Mouse (Mus musculus): ENCODE data around the gene Csf2.
A peak's percentile ranks its signal among the peaks of the same experiment; 100 is the strongest.
"Not testable (repeated sequence)": the region's sequence is repeated elsewhere in the genome, so short reads cannot be mapped to it uniquely, and the experiment has no call there.

Csf2 gene

DNA sequence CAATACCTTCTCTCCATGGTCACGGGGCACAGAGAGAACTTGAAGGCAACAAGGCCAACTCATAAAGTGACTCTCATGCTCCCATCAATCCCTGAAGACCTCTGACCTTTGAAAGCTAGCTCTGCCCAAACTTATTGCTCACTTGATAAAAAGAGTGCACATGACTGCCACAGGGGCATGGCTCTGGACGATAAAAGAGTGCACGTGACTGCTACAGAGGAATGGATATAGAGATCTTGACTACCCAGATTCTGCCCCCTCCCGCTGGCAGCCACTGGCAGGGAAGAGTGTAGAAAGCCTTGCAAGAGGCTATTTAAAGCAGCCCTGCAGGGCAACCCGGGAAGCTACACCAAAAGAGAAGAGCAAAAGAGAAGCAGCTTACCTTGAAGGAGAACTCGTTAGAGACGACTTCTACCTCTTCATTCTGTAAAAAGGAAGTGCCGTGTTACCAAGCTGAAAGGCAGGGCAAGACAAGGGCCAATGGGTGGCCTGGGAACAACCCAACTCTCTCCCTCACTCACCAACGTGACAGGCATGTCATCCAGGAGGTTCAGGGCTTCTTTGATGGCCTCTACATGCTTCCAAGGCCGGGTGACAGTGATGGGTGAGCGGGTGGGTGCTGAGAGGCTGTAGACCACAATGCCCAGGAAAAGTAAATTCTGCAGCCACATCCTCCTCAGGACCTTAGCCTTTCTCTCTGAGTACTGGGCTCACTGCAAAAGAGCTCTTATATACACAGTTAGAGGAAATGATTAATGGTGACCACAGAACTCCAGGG lies at the start of gene Csf2:
Gene Csf2 (minus strand): TSS at position 728 of the 778 bp plus-strand sequence.
- DNase-seq (ENCODE audit: inconsistent age in 2 of 2, low spot score in 1 of 2): no peak

DNA sequence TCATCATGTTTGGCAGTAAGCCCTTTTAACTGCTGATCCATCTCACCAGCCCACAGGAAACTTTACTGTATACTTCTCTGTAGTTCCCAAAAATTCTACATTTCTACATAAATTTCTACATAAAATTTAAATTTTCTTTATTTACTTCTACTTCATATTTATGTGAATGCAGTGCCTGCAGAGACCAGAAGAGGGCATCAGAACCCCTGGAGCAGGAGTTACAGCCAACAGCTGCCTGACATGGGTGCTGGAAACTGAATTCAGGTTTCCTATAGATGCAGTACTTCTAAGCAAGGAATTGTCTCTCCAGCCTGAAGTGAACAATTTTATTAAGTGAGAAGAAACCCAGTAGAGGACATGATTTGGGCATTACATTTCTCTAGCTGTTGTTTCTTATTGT lies 49.3 kb upstream of the Csf2 start:
- no peak for DNase-seq (ENCODE audit: inconsistent age in 2 of 2, low spot score in 1 of 2)

DNA sequence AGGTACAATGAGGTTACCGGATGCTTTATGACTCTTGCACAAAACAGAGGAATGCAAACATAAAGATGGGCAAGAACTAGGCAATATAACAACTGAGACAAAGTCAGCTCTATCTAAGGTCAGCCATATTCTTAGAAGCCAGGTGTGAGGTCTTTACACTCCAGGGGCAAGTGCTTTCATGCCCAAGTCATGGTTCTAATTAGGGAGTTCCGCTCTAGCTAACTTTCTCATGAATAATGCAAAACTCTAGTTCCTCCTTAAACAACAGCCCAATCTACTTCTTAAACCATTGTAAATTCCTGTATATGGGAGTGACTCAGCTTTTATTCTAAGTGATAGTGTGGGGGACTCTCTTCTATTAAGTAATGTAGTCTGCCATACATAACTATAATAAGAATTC lies 48.0 kb upstream of the Csf2 start:
- DNase-seq (ENCODE audit: inconsistent age in 2 of 2, low spot score in 1 of 2): not testable (repeated sequence)

DNA sequence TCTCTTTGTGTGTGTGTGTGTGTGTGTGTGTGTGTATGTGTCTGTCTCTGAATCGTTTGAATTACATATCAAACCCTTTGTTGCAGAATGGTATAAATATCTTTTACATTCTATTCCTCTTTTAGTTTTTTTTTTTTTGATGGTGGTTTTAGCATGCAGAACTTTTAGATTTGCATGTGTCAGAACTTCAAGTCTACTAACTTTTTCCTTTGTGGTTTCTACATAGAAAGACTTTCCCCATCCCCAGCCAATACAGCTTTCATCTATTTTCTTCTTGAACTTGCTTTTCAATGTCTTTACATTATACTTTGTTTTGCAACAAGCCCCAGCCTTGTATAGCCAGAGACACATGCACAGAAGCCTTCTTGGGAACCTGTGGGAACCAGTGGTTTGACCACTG lies 47.3 kb upstream of the Csf2 start:
- DNase-seq (ENCODE audit: inconsistent age in 2 of 2, low spot score in 1 of 2): no peak

DNA sequence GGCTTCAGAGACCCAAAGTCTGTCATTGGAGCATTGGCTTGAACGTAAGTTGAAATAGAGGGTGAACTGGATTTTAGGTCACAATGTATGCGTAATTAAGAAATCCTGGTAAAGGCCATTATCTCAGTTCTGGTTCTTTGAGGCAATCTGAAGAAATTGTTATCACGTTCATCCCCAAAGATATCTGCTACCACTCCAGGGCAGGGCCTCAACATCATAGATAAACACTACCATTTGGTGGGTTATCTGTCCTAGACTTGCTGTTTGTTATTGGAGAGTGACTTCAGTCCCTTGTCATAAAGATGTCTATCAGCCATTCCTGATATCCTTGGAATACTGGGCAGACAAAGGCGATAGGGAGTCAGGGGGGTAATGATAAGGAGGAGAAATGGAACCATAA lies 46.5 kb upstream of the Csf2 start:
- DNase-seq (ENCODE audit: inconsistent age in 2 of 2, low spot score in 1 of 2): no peak

DNA sequence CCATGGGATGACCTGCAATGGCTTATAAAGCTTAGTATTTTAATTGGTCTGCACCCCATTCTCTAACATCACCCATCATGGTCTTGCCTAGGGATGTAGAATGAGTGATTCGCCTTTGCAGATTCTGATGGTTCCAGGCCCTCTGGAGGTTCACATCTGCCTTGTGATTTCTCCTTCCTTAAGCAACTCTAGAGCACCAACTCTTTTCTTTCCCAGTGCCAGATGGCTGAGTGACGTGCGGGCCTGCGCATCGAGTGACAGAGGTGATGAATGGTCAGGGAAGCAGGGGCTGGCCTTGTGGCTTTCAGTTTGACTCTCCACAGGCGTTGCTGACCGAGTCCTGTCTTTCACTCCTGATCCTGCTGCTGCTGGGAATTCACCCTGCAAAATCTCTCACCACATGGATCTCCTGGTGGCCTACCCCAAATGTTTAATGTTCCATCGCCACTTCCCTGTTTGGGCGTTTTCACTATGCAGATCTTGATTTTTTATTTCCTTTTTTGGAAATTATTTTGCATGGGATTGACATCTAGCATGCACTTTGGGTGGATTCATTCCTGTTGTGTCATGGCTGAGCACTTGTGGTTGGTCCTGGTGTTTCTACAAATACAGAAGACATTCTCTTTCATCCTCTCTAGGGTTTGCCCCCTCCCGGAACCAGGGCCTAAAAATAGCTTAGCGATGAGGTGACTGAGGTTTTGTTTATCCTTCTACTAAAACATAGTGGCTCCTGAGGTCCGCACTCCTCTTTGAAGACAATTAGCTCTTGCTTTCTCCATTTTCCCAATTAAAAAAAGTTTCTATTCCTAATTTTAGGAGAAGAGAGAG lies 44.7 kb upstream of the Csf2 start:
- DNase-seq (ENCODE audit: inconsistent age in 2 of 2, low spot score in 1 of 2): no peak

DNA sequence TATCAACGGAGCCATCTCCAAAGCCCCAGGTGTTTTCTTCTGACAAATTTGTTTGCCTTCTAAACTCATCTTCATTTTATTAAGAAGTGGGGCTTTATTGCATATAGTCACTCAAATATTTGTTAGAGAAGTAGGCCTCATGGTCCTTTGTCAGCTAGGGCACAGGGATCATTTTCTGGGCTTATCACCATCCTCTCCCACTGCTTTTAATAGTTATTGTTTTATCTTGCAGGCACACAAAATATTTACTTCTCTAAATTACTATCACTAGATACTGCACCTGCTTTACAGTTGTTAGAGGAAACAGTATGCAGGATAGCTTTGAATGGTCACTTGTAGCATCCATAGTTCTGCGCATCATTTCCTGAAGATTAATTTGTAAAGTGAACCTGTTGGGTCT lies 42.7 kb upstream of the Csf2 start:
- no peak for DNase-seq (ENCODE audit: inconsistent age in 2 of 2, low spot score in 1 of 2)

DNA sequence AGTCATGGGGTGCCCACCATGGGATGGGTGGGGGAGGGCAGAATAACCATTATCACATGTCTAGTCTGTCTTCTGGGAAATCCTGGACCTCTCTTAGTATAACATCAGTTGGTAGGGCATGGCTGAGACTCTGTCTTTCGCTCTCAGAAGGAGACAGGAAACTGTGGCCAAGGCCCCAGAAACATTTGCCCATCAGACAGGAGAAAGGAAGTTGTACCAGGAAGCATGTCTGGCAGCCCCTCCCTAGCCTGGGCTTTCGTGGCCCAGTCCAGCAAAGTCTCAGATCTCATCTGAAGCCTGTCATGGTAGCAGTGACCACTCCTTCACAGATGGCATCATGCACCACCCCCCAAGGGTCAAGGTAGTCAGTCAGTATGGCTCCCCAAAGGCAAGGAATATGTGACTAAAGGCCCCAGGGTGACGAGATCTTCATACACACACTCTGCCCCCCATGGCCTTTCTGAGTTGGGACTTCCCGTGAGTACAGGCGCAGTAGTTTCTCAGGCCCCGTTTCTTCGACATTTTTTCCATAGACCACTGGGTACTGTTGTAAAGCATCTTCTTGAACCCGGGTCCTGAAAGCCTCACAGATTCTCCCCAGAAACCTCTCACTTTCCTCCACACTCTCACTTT lies 38.5 kb upstream of the Csf2 start:
- no peak for DNase-seq (ENCODE audit: inconsistent age in 2 of 2, low spot score in 1 of 2)

DNA sequence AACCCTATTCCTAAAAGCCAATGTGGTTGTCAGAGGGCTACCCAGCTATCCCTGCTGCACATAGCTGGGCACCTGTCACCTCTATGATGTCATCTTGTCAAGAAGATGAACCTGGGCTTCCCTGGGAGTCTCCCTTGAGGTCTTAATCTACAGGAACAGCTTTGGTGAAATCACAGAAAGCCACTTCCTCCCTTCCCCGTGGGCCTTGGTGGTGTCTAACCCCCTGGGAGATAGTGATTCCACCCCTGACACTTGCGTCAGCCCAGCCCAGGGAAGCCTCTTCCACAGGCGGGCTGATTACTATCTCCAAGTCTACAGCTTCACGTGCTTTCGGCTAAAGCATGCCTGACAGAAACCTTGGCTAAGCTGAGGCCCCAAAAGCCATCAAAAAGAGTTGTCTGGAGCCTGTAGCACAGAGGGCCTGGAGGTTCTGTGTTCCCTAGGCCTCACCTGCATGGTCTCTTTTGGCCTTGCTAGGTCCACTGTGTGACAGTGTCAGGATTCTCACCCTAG lies 22.0 kb upstream of the Csf2 start:
- DNase-seq (ENCODE audit: inconsistent age in 2 of 2, low spot score in 1 of 2): no peak

DNA sequence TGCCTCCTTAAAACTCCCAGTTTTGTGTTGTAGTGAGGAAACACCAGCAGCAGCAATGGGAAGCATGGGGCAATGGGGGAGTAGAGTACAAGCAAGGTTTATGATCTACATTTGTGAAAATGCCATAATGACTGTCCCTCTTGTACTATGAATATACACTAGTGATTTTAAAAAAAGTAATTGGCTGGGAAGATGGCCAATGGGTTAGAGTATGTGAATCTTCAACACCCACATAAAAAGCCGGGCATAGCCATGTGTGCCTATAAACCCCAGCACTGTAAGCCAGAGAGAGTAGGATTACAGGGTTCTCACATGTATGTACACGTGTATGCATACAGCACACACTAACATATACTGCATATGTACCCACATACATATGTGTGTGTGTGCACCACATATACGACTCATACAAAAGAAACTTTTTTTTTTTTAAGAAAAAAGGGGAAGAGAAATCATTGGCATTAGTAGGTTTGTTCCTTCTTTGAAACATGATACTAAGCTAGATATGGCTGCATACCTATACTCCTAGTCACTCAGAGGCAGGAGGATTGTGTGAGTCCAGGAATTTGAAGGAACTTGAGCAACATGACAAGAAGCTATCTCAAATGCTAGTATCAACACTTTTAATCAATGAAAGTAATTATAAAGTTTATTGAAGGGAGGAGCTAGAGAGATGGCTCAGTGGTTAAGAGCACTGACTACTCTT lies 19.9 kb upstream of the Csf2 start:
- no peak for DNase-seq (ENCODE audit: inconsistent age in 2 of 2, low spot score in 1 of 2)

DNA sequence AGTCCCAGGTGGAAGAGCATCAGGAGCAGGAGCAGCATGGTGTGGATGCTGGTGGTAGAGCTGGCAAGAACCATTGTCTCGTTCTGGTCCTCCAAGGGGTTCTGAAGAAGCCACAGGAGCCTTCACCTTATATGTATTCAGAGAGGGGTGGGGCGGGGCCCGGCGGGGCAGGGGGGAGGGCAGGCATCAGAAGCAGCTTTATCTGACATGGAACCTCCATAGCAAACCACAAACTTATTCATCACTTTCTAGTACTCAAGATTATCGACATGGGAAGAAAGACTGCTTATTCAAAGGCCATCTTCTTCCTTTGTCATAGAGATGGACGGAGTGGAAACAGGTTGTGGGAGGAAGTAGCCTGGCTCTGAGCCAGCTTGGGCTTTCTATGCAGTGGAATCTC lies 17.7 kb upstream of the Csf2 start, which contains the start of gene Il3:
Gene Il3 (minus strand): TSS at position 101 of the 400 bp plus-strand sequence.
- DNase-seq (ENCODE audit: inconsistent age in 2 of 2, low spot score in 1 of 2): no peak

DNA sequence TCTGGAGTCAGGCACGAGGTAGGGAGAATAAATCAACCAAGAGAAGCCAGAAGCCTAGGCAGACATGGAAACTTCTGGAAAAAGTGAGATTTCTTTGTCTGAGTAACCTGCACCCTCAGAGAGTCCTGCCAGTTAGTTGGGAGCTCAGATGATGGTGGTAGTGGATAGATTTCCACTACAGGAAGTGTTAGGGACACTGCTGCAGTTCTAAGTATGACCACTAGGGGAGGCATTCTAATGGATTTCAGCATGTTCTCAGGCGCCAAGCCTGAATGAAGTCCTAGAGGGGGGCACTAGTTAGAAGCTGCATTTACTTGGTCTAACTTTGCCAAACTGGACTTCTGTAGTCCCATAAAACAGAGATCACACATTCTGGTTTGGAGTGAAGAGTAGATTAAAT lies 15.1 kb upstream of the Csf2 start:
- peak; percentile 26 to 80 for DNase-seq (ENCODE audit: inconsistent age in 2 of 2, low spot score in 1 of 2)

DNA sequence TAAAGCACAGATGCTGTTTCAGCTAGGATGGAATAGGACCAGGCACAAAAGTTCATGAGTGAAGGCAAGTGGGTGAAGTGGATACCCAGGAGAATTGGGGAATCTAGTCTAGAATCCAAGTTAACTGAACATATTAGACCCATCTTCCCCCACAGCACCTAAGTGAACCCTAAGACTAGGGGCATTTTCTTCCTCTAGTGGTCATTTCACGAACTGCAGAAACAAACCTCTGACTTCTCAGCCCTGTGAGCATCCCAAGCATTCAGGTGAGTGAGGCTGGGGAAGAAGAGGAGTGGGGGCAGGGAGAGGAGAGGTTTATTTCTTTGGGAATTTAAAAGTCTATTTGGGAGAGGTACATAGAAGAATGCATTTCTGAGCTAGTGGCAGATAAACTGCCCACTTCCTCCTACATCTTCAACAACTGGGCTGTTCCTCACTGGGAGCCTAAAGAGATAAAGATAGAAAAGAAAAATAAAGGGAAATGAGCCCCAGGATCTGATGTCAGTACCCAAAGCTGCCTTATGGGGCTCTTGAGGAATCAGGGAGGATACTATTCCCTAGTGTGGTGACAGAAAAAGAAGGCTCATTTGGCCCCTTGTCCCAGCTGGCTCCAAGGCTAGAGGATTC lies 14.1 kb upstream of the Csf2 start:
- DNase-seq (ENCODE audit: inconsistent age in 2 of 2, low spot score in 1 of 2): no peak

DNA sequence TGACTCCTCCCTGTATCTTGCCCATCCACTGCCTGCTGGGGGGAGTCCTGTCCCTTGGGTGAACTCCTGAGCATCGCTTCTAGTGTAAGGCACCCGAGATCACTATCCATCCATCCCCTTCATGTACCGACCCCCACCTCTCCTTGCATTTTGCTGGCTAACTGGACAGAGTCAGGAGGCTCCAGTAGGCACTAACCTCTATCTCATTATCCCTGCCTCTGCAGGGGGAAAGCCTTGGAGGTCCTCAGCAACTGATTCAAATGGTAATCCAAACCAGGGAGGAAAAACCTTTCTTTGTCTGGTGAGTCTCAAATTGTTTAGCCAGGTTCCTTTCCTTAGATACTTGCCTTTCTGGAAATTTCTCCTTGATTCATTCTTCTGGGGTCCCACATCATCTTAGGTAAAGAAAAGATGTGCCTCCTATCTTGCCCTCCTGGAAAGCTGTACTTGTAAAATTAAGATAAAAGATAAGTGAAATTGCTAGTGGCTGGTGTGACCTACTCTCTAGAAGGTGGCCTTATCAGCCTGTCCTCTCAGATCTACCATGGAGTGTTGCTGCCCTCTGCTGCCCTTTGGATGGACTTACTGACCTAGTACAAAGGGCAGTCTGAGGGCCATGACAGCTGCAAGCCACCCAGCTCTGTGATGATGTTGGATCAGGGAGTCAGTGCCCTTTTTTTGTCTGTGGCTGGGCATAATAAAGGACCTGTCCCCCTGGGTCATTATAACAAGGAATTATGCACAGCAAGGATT lies 7.3 kb upstream of the Csf2 start:
- peak; percentile 83 to 94 for DNase-seq (ENCODE audit: inconsistent age in 2 of 2, low spot score in 1 of 2)

DNA sequence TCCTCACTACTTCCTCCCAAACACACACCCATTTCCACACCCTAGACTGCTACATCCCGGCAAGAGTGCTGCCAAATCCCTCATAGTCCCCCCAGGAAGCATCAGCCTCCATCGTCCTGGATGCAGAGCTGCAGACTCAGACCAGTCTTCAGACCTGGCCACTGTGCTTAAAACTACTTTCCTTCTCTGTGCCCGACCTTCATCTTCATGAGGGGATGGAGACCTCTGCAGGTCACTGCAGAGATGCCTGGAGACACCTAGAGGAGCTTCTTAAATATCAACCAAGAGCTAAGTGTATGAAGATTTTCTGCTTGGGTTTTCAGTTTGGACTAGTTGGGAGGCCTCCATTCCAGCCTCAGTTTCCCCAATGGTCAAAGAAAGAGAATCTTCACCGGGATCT lies 4.6 kb upstream of the Csf2 start:
- DNase-seq (ENCODE audit: inconsistent age in 2 of 2, low spot score in 1 of 2): peak; percentile 21 to 44

DNA sequence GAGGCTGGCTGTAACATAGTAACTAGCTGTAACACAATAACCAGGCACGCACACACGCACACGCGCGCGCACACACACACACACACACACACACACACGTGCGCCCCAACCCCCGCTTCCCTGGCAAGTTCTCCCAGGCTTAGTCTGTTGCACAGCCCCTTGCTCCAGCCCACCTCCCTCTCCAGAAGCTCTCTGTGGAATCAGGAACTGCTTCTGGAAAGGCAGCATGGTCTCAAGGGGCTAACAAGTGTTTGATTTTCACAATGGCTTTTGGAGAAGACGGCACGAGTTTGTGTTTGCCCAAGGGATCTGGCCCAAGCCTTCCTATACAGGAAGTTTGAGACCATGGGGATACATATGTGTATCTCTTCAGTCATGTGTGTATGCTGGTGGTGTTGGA lies 1.1 kb upstream of the Csf2 start:
- no peak for DNase-seq (ENCODE audit: inconsistent age in 2 of 2, low spot score in 1 of 2)

DNA sequence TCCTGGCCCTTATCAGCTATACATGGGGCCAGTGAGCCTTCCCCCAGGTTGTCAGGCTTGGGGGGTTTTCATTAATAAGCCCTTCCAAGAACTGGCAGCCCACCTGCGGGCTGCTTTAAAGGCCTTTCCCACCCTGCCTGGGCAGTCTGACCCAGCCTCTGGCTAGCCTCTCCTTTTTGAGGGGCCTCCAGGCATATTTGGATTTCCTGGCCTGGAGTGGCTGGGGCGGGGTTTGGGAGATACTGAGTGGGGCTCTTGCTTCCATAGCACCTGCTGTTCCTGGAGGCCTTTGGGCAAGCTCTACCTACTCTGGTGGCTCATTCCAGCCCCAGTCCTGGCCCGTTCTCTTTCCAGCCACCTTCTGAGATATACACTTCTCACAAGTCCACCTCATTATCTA lies 281 bp upstream of the Csf2 start:
- DNase-seq (ENCODE audit: inconsistent age in 2 of 2, low spot score in 1 of 2): no peak

DNA sequence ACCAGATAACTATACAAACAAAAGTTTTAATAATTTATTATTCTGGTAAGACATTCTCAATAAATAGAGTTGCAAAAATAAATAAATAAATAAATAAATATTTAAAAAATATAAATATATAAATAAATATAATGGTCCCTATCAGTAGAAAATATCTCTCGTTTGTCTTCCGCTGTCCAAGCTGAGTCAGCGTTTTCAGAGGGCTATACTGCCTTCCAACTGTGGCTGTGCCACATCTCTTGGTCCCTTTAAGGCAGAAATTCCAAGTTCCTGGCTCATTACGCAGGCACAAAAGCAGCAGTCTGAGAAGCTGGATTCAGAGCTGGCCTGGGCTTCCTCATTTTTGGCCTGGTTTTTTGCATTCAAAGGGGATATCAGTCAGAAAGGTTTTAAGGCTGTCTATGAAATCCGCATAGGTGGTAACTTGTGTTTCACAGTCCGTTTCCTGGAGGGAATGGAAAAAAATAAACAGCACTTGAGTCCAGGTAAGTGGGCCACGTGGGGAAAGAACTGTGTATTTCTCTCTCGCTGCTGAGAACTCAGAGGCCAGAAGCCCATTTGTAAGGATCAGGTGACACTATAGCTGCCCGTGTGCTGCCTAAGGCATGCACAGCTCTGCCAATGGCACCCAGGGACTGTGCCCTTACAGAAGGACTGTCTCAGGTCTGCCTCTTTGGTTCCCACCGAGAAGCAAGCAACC lies 2.1 kb downstream of the Csf2 start:
- no peak for DNase-seq (ENCODE audit: inconsistent age in 2 of 2, low spot score in 1 of 2)

DNA sequence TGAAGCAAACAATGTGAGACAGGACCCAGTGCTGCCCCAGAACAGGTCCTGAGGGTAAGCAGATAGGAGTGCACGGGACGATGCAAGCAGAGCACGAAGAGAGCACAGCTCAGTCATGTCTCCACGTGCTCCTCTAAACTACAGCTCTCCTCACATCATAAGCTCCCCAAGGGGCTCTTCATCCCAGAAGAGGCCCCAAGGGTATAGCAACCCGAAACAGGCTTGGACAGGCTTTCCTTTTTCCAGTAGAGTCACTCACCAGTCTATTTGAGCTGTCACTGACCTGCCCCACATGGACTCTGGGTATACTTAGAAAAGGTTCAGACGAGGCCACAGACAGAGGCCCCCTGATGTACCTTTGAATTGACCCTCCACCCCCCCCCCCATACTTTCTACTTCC lies 5.0 kb downstream of the Csf2 start:
- DNase-seq (ENCODE audit: inconsistent age in 2 of 2, low spot score in 1 of 2): no peak

Measured in adrenal gland, adult (tissue).